Mouse (Mus musculus) forebrain, embryonic 16.5 days (tissue): Measurements from ENCODE around the gene Mboat1. TPM values are rescaled to one million over a fixed set of nuclear protein-coding genes. Genes with fewer than 3 reads are reported as not detected.

ENCODE experiments used
- ATAC-seq: fragments of 200-750 bp; cut with Nextera tagmentation; 2 replicates; pipeline ENCODE4 v1.8.0; 2017; ENCODE audit warnings: mild to moderate bottlenecking, moderate library complexity
- H3K27ac ChIP-seq: fragments of 300-500 bp; sonication (generic); 2 replicates; pipeline ENCODE4 v1.5.1; 2014; ENCODE audit warnings: low read length, control low read depth
- H3K27me3 ChIP-seq: fragments of 300-500 bp; sonication (generic); replicated peaks from 2 replicates; pipeline ENCODE4 v1.6.1; 2014; ENCODE audit warnings: low read length; ENCODE audit not compliant: control insufficient read depth, insufficient read depth
- H3K36me3 ChIP-seq: fragments of 300-500 bp; sonication (generic); 2 replicates; pipeline ENCODE4 v1.6.1; 2014; ENCODE audit not compliant: control insufficient read depth, insufficient read depth
- H3K4me1 ChIP-seq: fragments of 300-500 bp; sonication (generic); replicated peaks from 2 replicates; pipeline ENCODE4 v1.6.1; 2014; ENCODE audit warnings: low read length; ENCODE audit not compliant: control insufficient read depth, insufficient read depth
- H3K4me2 ChIP-seq: fragments of 300-500 bp; sonication (generic); 2 replicates; pipeline ENCODE4 v1.6.1; 2014; ENCODE audit warnings: mild to moderate bottlenecking, low read length, control low read depth
- H3K4me3 ChIP-seq: fragments of 300-500 bp; sonication (generic); replicated peaks from 2 replicates; pipeline ENCODE4 v1.5.1; 2014; ENCODE audit warnings: mild to moderate bottlenecking, low read length, control low read depth
- H3K9ac ChIP-seq: fragments of 300-500 bp; sonication (generic); replicated peaks from 2 replicates; pipeline ENCODE4 v1.6.1; 2014; ENCODE audit warnings: low read depth, low read length, control low read depth
- H3K9me3 ChIP-seq: fragments of 300-500 bp; sonication (generic); 2 replicates; pipeline ENCODE4 v1.6.1; 2016; ENCODE audit warnings: low read length; ENCODE audit not compliant: control insufficient read depth
- WGBS: fragments of 180-500 bp; shearing (Covaris S2); extraction: QIAGEN DNeasy Blood & Tissue Kit; methylation state at CpG from one replicate; pipeline ENCODE4 v1.1.7; 2014; 5-methylcytosine and 5-hydroxymethylcytosine counted together
- polyA plus RNA-seq: library from polyadenylated mRNA; unstranded; fragments of >200 nt; fragmentation: Nextera tagmentation; extraction: Ambion mirVana; gene quantifications from 2 replicates; pipeline ENCODE4 v1.2.1, GENCODE M21; 2015

Gene Mboat1
- polyA plus RNA-seq, 1 experiment from 2014 or later, result 2.3 TPM

DNA sequence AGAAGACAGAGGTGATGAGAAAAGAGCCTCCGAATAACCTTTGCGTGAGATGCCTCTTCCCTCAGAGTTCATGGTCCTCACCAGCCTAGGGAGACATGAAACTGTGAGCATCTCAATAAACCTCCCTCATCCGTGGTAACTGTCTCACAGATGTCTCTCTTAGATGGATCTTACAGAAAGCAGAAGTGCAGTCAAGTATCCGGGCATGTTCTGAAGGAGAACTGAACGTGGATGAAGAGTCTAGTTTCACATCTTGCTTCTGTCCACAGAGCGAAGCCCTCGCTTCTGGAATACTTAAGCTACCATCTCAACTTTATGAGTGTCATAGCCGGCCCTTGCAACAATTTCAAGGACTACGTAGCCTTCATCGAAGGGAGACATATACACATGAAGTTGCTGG is 87.8 kb downstream of the Mboat1 start:
- no peak overlapping the region for H3K4me3 ChIP-seq
- H3K9ac ChIP-seq, result no peak overlapping the region
- no peak overlapping the region for H3K4me2 ChIP-seq
- H3K27me3 ChIP-seq, result no peaks in the 10 kb centered on the region
- no peaks in the 10 kb centered on the region for H3K36me3 ChIP-seq
- 95% methylated on average over 10 of the region's 10 CpGs for WGBS
- H3K9me3 ChIP-seq, result no peaks in the 10 kb centered on the region
- no peak for ATAC-seq
- no peak overlapping the region for H3K27ac ChIP-seq
- no peaks in the 10 kb centered on the region for H3K4me1 ChIP-seq

DNA sequence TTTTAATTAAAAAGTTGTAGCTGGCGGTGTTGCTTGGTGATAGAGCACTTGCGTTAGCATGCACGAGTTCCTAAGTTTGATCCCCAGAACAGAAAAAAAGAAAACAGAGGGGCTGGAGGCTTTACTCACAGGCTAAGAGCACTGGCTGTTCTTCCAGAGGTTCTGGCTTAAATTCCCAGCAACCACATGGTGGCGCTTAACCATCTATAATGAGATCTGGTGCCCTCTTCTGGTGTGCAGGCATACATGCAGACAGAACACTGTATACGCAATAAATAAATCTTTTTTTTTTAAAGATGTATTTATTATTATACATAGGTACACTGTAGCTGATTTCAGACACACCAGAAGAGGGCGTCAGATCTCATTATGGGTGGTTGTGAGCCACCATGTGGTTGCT is 88.4 kb downstream of the Mboat1 start:
- WGBS, result 89% methylated on average over 6 of the region's 6 CpGs
- Histone ChIP-seq H3K9me3 (no peaks in the 10 kb centered on the region), H3K36me3 (no peaks in the 10 kb centered on the region), H3K27me3 (no peaks in the 10 kb centered on the region), H3K4me2 (no peak overlapping the region), H3K27ac (no peak overlapping the region), H3K4me3 (no peak overlapping the region), H3K9ac (no peak overlapping the region), H3K4me1 (no peaks in the 10 kb centered on the region)
- ATAC-seq, result no peak

DNA sequence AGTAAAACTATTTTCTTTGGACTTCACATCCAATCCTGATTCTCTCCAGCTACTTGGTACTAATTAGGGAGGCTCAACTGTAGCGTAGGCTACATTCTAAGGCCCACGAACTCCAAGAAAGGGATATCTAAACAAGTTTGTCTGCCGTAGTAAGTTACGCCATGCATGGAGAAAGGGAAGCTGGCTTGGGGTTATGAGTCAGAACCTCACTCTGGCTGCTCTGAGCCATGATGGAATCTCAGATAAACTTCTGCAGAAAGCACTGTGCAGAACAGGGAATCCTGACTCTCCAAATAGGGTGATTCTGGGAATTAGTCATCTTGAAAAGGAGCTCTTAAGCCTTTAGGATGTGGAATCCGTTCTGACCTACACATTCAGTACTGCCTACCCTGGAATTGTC is 92.5 kb downstream of the Mboat1 start:
- no peaks in the 10 kb centered on the region for H3K27me3 ChIP-seq
- H3K4me3 ChIP-seq, result no peak overlapping the region
- no peak overlapping the region for H3K4me2 ChIP-seq
- H3K9ac ChIP-seq, result no peak overlapping the region
- H3K4me1 ChIP-seq, result no peaks in the 10 kb centered on the region
- no peak for ATAC-seq
- no peak overlapping the region for H3K27ac ChIP-seq
- H3K36me3 ChIP-seq, result no peaks in the 10 kb centered on the region
- 75% methylated on average over 5 of the region's 5 CpGs for WGBS
- no peaks in the 10 kb centered on the region for H3K9me3 ChIP-seq

DNA sequence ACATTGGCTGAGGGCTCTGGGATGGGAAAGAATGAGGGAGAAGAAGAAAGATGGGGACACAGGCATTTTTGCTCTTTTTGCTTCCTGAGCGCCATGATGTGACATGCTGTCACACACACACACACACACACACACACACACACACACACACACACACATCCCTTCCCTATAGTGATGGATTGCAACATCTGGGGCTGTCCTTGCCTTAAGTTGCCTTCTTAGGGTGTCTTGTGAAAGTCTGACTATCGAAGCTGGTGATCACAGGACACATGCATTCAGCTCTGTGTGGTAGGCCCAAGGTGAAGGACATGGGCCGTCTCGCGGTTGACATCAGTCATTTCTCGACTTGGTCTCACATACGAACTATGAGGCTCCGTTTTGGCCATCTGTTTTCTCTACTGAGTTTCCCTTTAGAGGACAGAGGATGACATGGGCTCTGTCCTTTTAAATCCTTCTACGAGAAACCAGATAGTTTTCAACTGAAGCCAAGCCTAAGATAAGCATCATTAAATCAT is 93.4 kb downstream of the Mboat1 start:
- Histone ChIP-seq H3K4me2 (no peak overlapping the region), H3K4me1 (no peaks in the 10 kb centered on the region), H3K36me3 (no peaks in the 10 kb centered on the region), H3K9ac (no peak overlapping the region), H3K27ac (no peak overlapping the region), H3K27me3 (no peaks in the 10 kb centered on the region), H3K4me3 (no peak overlapping the region), H3K9me3 (no peaks in the 10 kb centered on the region)
- no peak for ATAC-seq
- WGBS, result 92% methylated on average over 9 of the region's 9 CpGs

DNA sequence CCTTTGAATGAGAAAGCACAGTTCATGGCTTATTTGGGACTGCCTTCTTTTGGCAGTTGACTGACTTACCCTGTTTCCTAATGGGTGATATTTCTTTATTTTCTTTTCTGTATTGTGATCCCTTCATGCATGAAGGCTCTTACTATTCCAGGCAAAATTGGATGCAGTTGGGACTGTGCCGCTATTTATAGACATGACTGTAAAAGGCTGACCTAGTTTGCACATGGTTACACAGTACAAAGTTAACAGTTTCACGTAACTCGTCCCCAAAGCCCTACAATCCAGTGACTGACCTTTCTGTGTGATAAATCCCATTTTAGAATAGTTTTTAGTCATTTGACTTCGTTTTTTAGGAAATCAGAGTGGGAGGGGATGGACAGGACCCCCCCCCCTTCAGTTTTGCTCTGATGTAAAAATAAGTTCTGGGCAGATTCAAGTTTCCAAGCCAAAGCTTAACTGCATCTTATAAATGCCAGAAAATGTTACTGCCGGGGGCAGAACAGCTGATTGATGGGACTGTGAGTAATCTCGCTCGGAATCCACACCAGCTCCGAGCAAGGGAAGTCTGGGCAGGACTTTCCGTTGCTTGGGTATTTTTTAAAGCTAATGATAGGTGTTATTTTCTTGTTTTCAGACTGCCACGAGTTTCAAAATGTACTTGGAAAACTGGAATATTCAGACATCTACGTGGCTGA is 98.9 kb downstream of the Mboat1 start:
- no peak overlapping the region for H3K27ac ChIP-seq
- no peaks in the 10 kb centered on the region for H3K36me3 ChIP-seq
- ATAC-seq, result peak; percentile 80
- no peaks in the 10 kb centered on the region for H3K27me3 ChIP-seq
- no peaks in the 10 kb centered on the region for H3K9me3 ChIP-seq
- H3K9ac ChIP-seq, result no peak overlapping the region
- 59% methylated on average over 11 of the region's 11 CpGs for WGBS
- H3K4me1 ChIP-seq, result no peaks in the 10 kb centered on the region
- H3K4me3 ChIP-seq, result no peak overlapping the region
- no peak overlapping the region for H3K4me2 ChIP-seq

DNA sequence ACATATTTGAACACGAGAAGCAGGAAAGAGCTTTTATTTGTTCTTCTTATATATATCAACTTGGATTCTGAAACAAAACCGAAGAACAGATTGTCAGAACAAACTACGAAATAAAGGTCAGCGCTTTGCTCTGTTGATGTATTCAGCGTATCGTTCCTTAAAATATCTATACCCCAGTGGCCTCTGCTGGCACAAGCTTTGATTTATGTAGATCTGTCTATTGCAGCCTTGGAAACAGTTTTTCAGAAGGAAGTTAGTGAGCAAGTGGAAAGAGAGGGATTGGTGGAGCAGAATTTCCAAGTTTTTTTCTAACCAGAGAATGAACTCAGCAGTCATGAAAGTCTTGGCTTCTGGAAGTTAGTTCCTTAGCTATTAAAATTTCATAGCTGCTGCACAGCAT is 103.1 kb downstream of the Mboat1 start:
- Histone ChIP-seq H3K4me1 (no peaks in the 10 kb centered on the region), H3K4me2 (no peak overlapping the region), H3K36me3 (no peaks in the 10 kb centered on the region), H3K4me3 (no peak overlapping the region), H3K9me3 (no peaks in the 10 kb centered on the region), H3K27me3 (no peaks in the 10 kb centered on the region), H3K27ac (no peak overlapping the region), H3K9ac (no peak overlapping the region)
- ATAC-seq, result no peak
- 95% methylated on average over 6 of the region's 6 CpGs for WGBS

DNA sequence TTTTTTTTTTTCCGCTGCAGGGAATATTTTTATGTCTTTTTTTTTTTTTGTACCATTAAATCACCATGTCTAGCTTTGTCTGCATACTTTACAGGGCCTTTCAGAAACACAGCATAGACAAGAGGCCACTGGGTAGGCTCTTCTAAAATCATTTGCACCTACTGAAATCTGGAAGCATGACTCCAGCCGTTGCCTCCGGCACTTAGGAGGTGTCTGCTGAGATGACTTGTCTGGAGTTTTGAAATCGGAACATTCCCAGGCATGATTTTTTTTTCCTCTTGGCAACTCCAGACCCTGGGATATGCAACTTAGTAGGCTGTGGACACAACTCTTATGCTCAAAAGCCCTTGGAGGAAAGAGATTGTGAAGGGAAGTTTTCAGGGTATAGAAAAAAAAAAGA is 109.3 kb downstream of the Mboat1 start:
- no peak for ATAC-seq
- Histone ChIP-seq H3K9ac (no peak overlapping the region), H3K4me3 (no peak overlapping the region), H3K36me3 (no peaks in the 10 kb centered on the region), H3K27me3 (no peaks in the 10 kb centered on the region), H3K27ac (no peak overlapping the region), H3K4me1 (no peaks in the 10 kb centered on the region), H3K9me3 (no peaks in the 10 kb centered on the region), H3K4me2 (no peak overlapping the region)
- WGBS, result 94% methylated on average over 4 of the region's 4 CpGs

DNA sequence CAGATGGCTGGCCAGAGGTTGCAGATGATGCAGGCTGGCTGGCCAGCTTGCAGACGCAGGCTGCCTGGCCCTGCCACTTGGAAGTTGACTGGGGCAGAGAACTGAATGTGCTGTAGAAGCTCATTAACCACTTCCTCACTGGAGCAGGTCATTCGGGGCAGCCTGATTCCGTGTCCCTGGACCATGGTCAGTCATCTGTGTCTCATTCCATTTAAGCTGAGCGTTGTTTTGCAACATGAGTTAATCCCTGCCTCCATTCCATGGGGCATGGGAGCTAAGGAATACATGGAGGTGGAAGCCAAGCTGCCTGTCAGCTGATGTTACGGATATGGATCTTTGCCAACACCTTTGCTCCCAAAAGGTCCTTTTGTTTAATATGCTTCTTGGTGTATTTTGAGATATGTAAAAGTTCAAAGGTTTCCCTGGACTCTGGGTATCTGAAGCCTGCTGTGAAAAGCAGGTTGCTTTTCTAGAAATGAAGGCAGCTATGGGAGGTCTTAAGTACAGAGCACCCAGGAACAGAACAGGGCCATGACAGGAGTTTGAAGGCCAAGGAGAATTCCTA is 114.1 kb downstream of the Mboat1 start:
- Histone ChIP-seq H3K4me2 (no peak overlapping the region), H3K9me3 (no peaks in the 10 kb centered on the region), H3K27ac (no peak overlapping the region), H3K9ac (no peak overlapping the region), H3K27me3 (no peaks in the 10 kb centered on the region), H3K4me1 (no peaks in the 10 kb centered on the region; the same call in 1 of the 2 replicates), H3K36me3 (no peaks in the 10 kb centered on the region), H3K4me3 (no peak overlapping the region)
- ATAC-seq, result no peak
- WGBS, result 37% methylated on average over 5 of the region's 5 CpGs

DNA sequence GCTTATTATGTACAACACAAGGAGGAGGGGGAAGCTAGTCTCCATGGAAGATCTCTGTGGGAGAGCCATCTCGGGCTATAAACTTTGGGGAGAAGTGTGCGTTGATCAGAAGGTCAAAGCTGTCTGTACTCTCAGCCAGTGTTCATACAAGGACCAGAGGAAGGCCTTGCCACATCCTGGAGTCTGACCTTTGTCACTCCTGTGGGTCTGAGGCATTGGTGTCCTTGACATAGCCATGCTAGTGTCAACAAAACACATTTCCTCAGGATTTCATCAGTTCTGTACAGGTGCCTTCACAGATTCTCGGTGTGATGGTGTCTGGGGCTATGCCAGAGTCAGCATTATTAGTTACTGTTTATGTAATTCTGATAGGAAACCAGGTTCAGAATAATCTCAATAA is 115.1 kb downstream of the Mboat1 start:
- no peaks in the 10 kb centered on the region; the same call in 1 of the 2 replicates for H3K4me1 ChIP-seq
- no peak overlapping the region for H3K4me3 ChIP-seq
- no peaks in the 10 kb centered on the region for H3K36me3 ChIP-seq
- H3K27ac ChIP-seq, result no peak overlapping the region
- no peak overlapping the region for H3K9ac ChIP-seq
- ATAC-seq, result no peak
- no peaks in the 10 kb centered on the region for H3K27me3 ChIP-seq
- H3K4me2 ChIP-seq, result no peak overlapping the region
- WGBS, result 92% methylated on average over 3 of the region's 3 CpGs
- no peaks in the 10 kb centered on the region for H3K9me3 ChIP-seq
